Mouse (Mus musculus) spleen, adult 2 months (tissue): Measurements from ENCODE around the gene Cpa4. TPM values are rescaled to one million over a fixed set of nuclear protein-coding genes. Genes with fewer than 3 reads are reported as not detected.

Experiments
- DNase-seq, 2 experiments: peaks; one replicate each; pipeline versions ENCODE4 v3.0.0 to v3.0.0-alpha.2; 2012 to 2021; ENCODE audit warnings: low spot score in 2 of 2, low read depth in 1 of 2
- H3K27ac ChIP-seq: fragments of 200-500 bp; 2 replicates; pipeline ENCODE4 v1.5.1; 2012; ENCODE audit warnings: low read length, inconsistent platforms; ENCODE audit not compliant: insufficient read depth
- H3K27me3 ChIP-seq: fragments of 200-500 bp; 2 replicates; pipeline ENCODE4 v1.6.1; 2012; ENCODE audit warnings: mild to moderate bottlenecking, moderate library complexity, low read length, inconsistent platforms; ENCODE audit not compliant: control insufficient read depth, insufficient read depth
- H3K36me3 ChIP-seq: fragments of 200-500 bp; 2 replicates; pipeline ENCODE4 v1.6.1; 2012; ENCODE audit warnings: mild to moderate bottlenecking, low read length, inconsistent platforms; ENCODE audit not compliant: control insufficient read depth, insufficient read depth
- H3K4me1 ChIP-seq: fragments of 200-500 bp; 2 replicates; pipeline ENCODE4 v1.6.1; 2011; ENCODE audit warnings: inconsistent platforms; ENCODE audit not compliant: control insufficient read depth, insufficient read depth, insufficient read length
- H3K4me3 ChIP-seq: fragments of 200-500 bp; 2 replicates; pipeline ENCODE4 v1.5.1; 2011; ENCODE audit warnings: mild to moderate bottlenecking, inconsistent platforms; ENCODE audit not compliant: insufficient read depth, insufficient read length; ENCODE audit errors: extremely low read depth
- CTCF ChIP-seq: fragments of 200-500 bp; IDR thresholded peaks from 2 replicates; pipeline ENCODE4 v1.5.1; 2011; ENCODE audit warnings: mild to moderate bottlenecking, inconsistent platforms; ENCODE audit not compliant: insufficient read depth, insufficient read length, insufficient replicate concordance; ENCODE audit errors: extremely low read depth
- POLR2A ChIP-seq: fragments of 200-500 bp; IDR thresholded peaks from 2 replicates; pipeline ENCODE4 v1.6.1; 2011; ENCODE audit warnings: low read depth, low read length, inconsistent platforms
- WGBS: fragments of 180-500 bp; shearing (Covaris S2); methylation state at CpG from one replicate; pipeline ENCODE4 v1.1.7; 2018; 5-methylcytosine and 5-hydroxymethylcytosine counted together
- polyA plus RNA-seq: library from polyadenylated mRNA; depleted of rRNA; stranded (reverse); fragments of >200 nt; gene quantifications from 2 replicates; pipeline ENCODE4 v1.2.3, GENCODE M21; 2012

The Cpa4 gene
- polyA plus RNA-seq, 1 experiment, result not detected

DNA sequence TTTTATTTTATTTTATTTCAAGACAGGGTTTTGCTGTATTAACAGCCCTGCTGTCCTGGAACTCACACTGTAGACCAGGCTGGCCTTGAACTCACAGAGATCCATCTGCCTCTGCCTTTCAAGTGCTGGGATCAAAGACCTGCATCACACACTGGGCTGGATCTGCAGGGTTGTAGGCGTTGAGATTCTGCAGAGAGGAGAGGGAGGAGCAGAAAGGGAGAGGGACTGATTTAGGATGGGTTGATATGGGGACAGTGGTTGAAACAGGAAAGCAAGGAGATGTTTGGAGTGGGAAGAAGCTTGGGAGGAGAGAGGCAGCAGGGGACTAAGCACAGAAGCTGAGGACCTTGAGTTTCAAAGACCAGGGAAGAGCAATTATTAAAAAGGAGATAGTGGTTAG is 8.4 kb upstream of the Cpa4 start:
- no peak for DNase-seq
- Histone ChIP-seq H3K4me3 (no peak overlapping the region), H3K4me1 (no peaks in the 10 kb centered on the region), H3K27me3 (no peaks in the 10 kb centered on the region), H3K27ac (no peak overlapping the region), H3K36me3 (no peaks in the 10 kb centered on the region)
- WGBS, result 79% methylated on average over 1 of the region's 1 CpGs
- TF ChIP-seq CTCF, result no peak
- TF ChIP-seq POLR2A, result no peak

DNA sequence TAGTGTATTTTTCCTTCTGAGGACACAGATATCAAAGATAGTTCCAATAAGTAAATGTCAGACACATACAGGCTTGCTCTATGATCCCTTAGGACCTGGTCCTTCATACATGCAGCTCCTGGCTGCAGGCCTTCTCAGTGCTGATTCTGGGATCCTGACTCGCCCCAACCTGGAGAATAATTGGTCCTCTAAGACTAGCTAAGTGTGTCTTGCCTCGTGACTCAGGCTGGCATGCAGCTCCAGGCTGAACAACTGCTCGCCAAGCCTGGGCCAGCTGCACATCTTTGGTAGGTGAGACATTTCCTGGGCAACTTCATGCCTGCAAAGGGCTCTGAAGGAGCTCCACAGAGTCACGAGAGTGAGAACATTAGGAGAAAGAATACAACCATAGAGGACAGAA is 6.0 kb upstream of the Cpa4 start:
- 78% methylated on average over 4 of the region's 4 CpGs for WGBS
- Histone ChIP-seq H3K36me3 (no peaks in the 10 kb centered on the region), H3K27ac (no peak overlapping the region), H3K4me1 (no peaks in the 10 kb centered on the region), H3K4me3 (no peak overlapping the region), H3K27me3 (no peaks in the 10 kb centered on the region)
- DNase-seq, result no peak
- no peak for TF ChIP-seq CTCF
- no peak for TF ChIP-seq POLR2A

DNA sequence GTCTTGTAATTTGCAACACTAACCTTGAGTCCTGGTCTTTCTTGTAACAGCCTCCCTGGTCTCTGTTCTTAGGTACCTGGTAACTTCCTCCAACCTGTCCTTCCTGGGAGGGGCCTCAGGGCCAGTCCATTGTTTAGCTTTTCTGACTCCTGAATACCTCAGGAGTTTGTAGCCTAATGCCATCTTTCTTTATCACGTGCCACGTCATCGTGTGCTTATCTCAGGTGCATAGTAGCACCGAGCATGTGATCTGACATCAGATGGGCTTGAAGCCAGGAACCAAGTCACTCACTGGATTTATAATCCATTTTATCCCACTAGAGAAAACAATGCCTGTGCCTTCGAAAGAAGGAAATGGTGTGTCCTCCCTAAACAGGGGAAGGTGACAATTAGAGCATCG is 4.6 kb upstream of the Cpa4 start:
- WGBS, result 83% methylated on average over 6 of the region's 6 CpGs
- no peak for DNase-seq
- no peaks in the 10 kb centered on the region for H3K27me3 ChIP-seq
- H3K27ac ChIP-seq, result no peak overlapping the region
- H3K4me1 ChIP-seq, result no peaks in the 10 kb centered on the region
- no peak for TF ChIP-seq CTCF
- no peak for TF ChIP-seq POLR2A
- H3K4me3 ChIP-seq, result no peak overlapping the region
- no peaks in the 10 kb centered on the region for H3K36me3 ChIP-seq

DNA sequence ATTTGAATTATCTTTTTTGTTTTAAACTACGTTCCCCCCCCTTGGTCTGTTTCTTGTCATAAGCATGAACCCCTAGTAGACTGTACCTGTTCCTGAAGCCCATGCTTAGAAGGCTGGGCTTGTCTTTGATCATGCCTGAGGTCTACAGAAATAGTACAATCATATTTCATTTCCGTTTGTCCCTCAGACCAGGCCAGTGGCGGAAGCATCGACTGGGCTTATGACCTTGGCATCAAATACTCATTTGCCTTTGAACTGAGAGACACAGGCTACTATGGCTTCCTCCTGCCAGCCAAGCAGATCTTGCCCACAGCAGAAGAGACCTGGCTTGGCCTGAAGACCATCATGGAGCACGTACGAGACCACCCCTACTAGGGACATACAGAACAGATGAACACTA is 4.1 kb upstream of the Cpa4 start:
- no peak for TF ChIP-seq CTCF
- no peaks in the 10 kb centered on the region for H3K27me3 ChIP-seq
- WGBS, result 92% methylated on average over 6 of the region's 6 CpGs
- H3K4me1 ChIP-seq, result no peaks in the 10 kb centered on the region
- H3K36me3 ChIP-seq, result no peaks in the 10 kb centered on the region
- no peak for DNase-seq
- H3K4me3 ChIP-seq, result no peak overlapping the region
- H3K27ac ChIP-seq, result no peak overlapping the region

DNA sequence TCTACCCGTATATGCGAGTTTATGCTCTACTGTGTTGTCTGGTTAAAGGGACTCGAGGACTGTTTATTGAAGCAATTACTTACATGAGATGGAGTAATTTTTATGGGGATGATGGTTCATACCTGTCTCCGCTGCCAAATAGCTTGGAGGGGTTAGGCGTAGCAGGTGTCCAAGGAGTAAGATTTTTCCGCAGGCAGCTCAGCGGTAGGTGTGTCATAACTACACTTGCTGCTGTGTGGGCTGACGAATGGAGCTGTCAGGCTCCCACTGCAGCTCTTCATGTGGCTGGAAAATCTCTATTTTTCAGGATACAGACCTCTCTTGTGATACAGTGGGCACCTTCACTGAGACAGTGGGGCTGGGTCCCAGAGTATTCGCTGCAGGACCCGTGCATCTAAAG is 1.2 kb downstream of the Cpa4 start:
- 93% methylated on average over 10 of the region's 10 CpGs for WGBS
- TF ChIP-seq POLR2A (no peak), CTCF (no peak)
- no peak for DNase-seq
- Histone ChIP-seq H3K27ac (no peak overlapping the region), H3K36me3 (no peaks in the 10 kb centered on the region), H3K4me1 (no peaks in the 10 kb centered on the region), H3K4me3 (no peak overlapping the region), H3K27me3 (no peaks in the 10 kb centered on the region)

DNA sequence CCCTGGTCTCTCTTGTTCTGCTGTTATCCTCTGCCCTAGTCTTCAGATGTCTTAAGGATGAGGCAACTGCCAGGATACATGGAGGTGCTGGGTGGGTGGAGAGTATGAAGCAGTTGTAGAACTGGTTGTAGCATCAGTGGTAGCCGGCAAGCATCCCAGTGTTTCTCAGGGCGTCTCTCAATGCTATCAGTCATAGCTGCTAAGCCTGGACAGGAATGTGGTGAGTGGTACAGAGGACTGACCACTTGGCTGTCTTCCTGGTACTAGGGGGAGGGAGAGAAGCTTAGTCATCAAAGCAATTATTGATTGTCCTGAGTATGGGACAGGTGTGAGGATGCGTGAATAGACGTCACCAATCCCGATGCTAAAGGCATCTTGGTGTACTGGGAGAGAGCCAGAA is 1.8 kb downstream of the Cpa4 start:
- Histone ChIP-seq H3K27ac (no peak overlapping the region), H3K4me3 (no peak overlapping the region), H3K4me1 (no peaks in the 10 kb centered on the region), H3K27me3 (no peaks in the 10 kb centered on the region), H3K36me3 (no peaks in the 10 kb centered on the region)
- WGBS, result 96% methylated on average over 5 of the region's 5 CpGs
- TF ChIP-seq CTCF (no peak), POLR2A (no peak)
- DNase-seq, result no peak

DNA sequence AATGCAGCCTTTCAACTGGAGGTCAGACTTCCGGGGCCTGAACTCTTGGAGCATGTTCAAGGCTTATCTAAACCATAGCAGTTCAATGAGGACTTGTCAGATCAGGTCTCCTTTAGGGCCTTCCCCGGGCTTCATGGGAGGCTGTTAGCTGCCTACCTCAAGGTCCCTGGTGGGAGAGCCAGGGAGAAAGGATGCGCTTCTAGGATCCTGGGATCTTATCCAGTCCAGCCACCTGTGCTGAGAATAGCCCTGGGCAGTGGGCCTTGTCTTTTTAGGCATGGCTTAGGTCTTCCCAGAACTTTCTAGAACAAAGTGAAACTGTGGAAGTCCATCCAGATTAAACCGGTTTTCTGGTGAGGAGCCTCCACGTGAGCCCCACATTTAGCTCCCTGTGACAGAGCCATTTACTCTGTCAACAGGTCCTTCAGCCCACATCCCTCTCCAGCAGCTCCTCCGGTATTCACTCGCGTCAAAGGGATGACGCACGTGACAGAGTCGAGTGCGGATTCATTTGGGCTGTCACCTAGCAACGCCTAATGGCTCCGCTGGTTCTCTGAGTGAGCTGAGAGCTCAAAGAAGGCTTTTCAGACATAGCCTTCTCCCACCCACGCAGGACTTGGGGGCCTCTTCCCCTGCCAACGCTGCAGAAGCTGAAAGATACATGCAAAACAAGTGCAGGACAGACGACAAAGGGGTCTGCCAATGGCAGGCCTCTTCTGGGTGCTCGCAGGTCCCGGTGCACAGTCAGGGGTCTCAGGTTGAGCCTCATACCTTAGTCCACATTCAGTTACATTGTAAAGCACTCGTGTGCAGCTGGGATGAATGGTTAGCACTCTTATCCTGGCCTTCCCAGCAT is 4.5 kb downstream of the Cpa4 start:
- no peak for DNase-seq
- Histone ChIP-seq H3K4me1 (no peaks in the 10 kb centered on the region), H3K27me3 (no peaks in the 10 kb centered on the region), H3K4me3 (no peak overlapping the region), H3K27ac (no peak overlapping the region), H3K36me3 (no peaks in the 10 kb centered on the region)
- 82% methylated on average over 20 of the region's 20 CpGs for WGBS
- TF ChIP-seq POLR2A (no peak), CTCF (no peak)
